Mouse (Mus musculus) CD8-positive naive resting alpha-beta T cell, adult 2 months (primary cell): ENCODE data around the gene Cdc42ep4.

ENCODE experiments used
- DNase-seq, 2 experiments: peaks; one replicate each; pipeline ENCODE4 v3.0.0; 2022; ENCODE audit warnings: low read depth in 2 of 2, low spot score in 2 of 2

The Cdc42ep4 gene

GRCm38 (mm10) chr11:113684707-113685426, 66.8 kb downstream of the Cdc42ep4 start:
- DNase-seq = no peak

- DNase-seq = peak; percentile 93 to 94
Measured at GRCm38 (mm10) chr11:113683957-113684706, 67.5 kb downstream of the Cdc42ep4 start, which contains the start of the genes Fam104a and D11Wsu47e. TSS of gene Fam104a (minus strand) at chr11:113684155. TSS of gene D11Wsu47e (plus strand) at chr11:113684412.

- no peak for DNase-seq
Measured at GRCm38 (mm10) chr11:113683627-113683956, 68.1 kb downstream of the Cdc42ep4 start.

DNA sequence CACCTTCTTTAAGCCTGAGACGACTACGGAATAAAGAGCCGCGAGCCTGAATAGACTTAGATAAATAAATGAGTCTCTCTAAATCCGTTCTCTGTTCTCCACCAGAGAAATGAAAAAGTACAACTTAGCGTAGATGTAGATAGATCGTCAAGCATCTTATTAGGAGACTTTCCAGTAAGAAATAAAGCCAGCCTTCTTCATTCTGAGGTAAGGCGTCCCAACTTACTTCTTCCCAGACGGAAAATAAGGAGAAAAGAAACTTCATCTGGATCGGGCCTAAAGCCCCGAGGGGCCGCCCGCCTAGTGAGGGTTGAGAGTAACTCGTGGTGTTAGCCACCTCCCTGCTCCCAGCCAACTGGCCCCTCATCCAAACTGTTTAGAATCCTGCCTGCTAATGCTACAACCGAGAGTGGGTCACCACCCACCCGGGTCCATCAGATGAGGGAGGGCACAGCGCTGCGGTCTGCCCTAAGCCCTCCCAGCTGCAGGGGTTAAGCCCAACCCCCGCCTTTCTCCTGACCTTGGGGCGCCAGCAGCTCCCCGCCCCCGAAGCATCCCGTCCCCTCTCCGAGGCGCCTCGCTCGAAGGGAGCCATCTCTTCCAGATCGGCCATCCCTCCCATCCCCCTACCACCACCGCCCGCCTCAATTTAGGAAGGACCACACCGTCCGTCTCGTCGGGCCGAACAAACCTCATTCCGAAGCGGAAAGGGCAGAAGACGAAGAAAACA, 68.6 kb downstream of the Cdc42ep4 start:
- peak; percentile 30 to 34 for DNase-seq

DNA sequence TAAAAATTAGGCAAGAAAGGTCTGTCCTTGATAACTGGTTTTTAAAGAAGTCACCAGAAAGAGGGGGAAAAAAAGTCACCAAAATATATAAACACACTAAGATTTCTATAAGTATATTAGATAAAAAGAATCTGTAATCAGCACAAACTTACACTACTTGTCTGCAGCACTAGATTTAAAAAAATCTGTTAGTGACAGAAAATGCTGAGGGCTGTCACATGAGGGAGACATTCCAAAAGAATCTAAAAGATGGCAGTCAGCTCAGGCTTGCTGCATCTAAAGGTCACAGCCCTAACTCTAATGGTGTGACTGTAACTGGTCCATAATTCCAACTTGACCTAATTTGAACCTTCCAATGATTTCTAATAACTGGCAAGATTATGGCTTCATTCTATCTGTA, 69.7 kb downstream of the Cdc42ep4 start:
- DNase-seq = no peak

DNA sequence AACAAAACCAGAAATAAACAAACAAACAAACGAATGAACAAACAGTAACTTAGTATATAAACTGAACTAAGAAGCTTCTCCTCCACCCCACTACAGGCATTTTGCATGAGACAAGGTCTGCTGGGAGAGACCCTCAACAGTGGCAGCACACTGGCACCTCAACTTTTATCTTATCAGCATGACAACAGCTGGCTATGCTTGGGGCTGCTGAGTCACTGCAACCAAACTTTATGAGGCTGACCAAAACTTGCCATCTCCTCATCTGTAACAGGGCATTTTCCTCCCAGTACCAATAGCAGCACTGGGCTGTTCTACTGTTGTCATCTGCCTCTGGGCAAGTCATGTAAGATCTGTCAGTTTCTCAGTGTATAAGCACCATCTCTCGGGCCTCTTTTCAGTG, 70.7 kb downstream of the Cdc42ep4 start:
- DNase-seq = no peak

DNA sequence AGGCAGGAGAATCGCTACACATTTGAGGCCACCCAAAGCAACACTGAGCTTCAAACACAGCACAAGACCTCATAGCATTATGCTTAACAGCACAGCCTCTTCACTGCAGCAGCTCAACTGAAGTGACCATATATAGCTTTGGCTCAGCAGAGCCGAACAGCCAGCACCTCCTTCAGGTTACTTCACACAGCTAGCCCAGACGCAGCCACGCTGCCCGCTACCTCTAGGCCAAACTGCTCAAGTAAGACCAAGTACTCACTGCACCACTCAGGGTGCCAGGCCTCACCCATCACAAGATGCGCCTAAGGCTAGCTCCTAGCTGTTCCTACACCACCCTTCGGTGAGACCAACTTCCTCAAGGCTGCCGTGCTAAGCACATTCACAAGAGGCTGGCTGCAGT, 73.3 kb downstream of the Cdc42ep4 start:
- DNase-seq = no peak

DNA sequence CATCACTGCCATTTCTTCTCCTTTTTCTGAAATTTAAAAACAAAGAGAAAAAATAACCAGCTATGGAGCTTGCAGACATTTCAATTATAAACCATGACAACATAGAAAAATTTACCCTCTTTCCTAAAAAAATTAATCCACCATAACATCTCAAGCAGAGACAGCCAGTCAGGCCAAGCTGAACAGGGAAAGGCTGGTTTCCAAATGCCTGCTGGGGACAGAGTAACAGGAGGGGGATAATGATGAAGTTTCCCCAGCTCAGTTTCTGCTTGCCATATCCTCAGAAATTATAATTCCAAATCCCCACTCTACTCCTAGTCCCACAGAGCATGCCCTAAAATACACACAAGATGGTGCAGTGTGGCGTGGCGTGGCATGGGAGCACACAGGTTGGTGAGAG, 74.3 kb downstream of the Cdc42ep4 start:
- no peak for DNase-seq
